Mouse (Mus musculus): Measurements from ENCODE around the gene Akr1c19.
"Not testable (repeated sequence)": the region's sequence is repeated elsewhere in the genome, so short reads cannot be mapped to it uniquely, and the experiment has no call there.

Akr1c19 gene

GRCm38 (mm10) chr13:4228441-4228840 is at the start of gene Akr1c19:
TSS of gene Akr1c19 (plus strand) at chr13:4228700.
- no peak for DNase-seq

- not testable (repeated sequence) for DNase-seq
These were observed 47.2 kb upstream of the Akr1c19 start for GRCm38 (mm10) chr13:4181321-4181720.

GRCm38 (mm10) chr13:4183116-4183515 is 45.4 kb upstream of the Akr1c19 start:
- DNase-seq = no peak

- not testable (repeated sequence) for DNase-seq
These were observed 41.7 kb upstream of the Akr1c19 start for GRCm38 (mm10) chr13:4186641-4187411.

GRCm38 (mm10) chr13:4188174-4188573 is 40.3 kb upstream of the Akr1c19 start:
- DNase-seq = no peak

- DNase-seq = peak in 1 of 2 experiments; percentile 4
These were observed 37.6 kb upstream of the Akr1c19 start, which contains the start of gene Akr1c13 for GRCm38 (mm10) chr13:4190904-4191303. TSS of gene Akr1c13 (plus strand) at chr13:4191150.

- DNase-seq = no peak
These were observed 36.0 kb upstream of the Akr1c19 start for GRCm38 (mm10) chr13:4192511-4192910.

GRCm38 (mm10) chr13:4206147-4206903 is 22.2 kb upstream of the Akr1c19 start:
- no peak for DNase-seq

- no peak for DNase-seq
These were observed 16.8 kb upstream of the Akr1c19 start for GRCm38 (mm10) chr13:4211560-4212299.

- no peak for DNase-seq
These were observed 16.2 kb upstream of the Akr1c19 start for GRCm38 (mm10) chr13:4212309-4212708.

GRCm38 (mm10) chr13:4215496-4215895 is 13.0 kb upstream of the Akr1c19 start:
- DNase-seq = not testable (repeated sequence)

GRCm38 (mm10) chr13:4230841-4231623 is 2.5 kb downstream of the Akr1c19 start:
- no peak for DNase-seq

- no peak for DNase-seq
These were observed 4.6 kb downstream of the Akr1c19 start for GRCm38 (mm10) chr13:4233135-4233534.

- no peak for DNase-seq
These were observed 5.2 kb downstream of the Akr1c19 start for GRCm38 (mm10) chr13:4233536-4234172.

- DNase-seq = no peak
These were observed 16.5 kb downstream of the Akr1c19 start for GRCm38 (mm10) chr13:4244861-4245559.

- DNase-seq = no peak
These were observed 20.8 kb downstream of the Akr1c19 start for GRCm38 (mm10) chr13:4249347-4249746.

GRCm38 (mm10) chr13:4256894-4257293 is 28.4 kb downstream of the Akr1c19 start:
- not testable (repeated sequence) for DNase-seq

- no peak for DNase-seq
These were observed 28.8 kb downstream of the Akr1c19 start for GRCm38 (mm10) chr13:4257349-4257748.

- no peak for DNase-seq
These were observed 36.1 kb downstream of the Akr1c19 start for GRCm38 (mm10) chr13:4264612-4265011.

GRCm38 (mm10) chr13:4265047-4265446 is 36.5 kb downstream of the Akr1c19 start:
- no peak for DNase-seq

- not testable (repeated sequence) for DNase-seq
These were observed 37.0 kb downstream of the Akr1c19 start for GRCm38 (mm10) chr13:4265455-4265854.

Data from thymus, adult 18-20 months (tissue).